Mouse (Mus musculus) leukemia stem cell, adult 10-12 weeks (primary cell): Measurements from ENCODE around the gene Klk10. TPM values are rescaled to one million over a fixed set of nuclear protein-coding genes. Genes with fewer than 3 reads are reported as not detected.

Experiments
- polyA plus RNA-seq: library from polyadenylated mRNA; stranded (reverse); fragments of >175 nt; gene quantifications from 2 replicates; pipeline ENCODE4 v1.2.3, GENCODE M21; 2012; ENCODE audit warnings: low replicate concordance

Klk10 gene
- polyA plus RNA-seq, result not detected in 2 replicates

GRCm38 (mm10) chr7:43780746-43781145 lies at the start of gene Klk10:
Gene Klk10 (plus strand): TSS chr7:43781035.

GRCm38 (mm10) chr7:43768597-43768996 lies 12.2 kb upstream of the Klk10 start, which contains the start of gene Klk12:
Gene Klk12 (plus strand): TSS chr7:43768897.

GRCm38 (mm10) chr7:43774364-43774763 lies 6.5 kb upstream of the Klk10 start, which contains the start of gene Klk11:
Gene Klk11 (plus strand): TSS chr7:43774604.

GRCm38 (mm10) chr7:43791591-43791990 lies 10.8 kb downstream of the Klk10 start, which contains the start of gene Klk9:
Gene Klk9 (plus strand): TSS chr7:43791891.

GRCm38 (mm10) chr7:43797333-43797769 lies 16.5 kb downstream of the Klk10 start, which contains the start of gene Klk8:
Gene Klk8 (plus strand): TSS chr7:43797577.

GRCm38 (mm10) chr7:43810994-43811393 lies 30.2 kb downstream of the Klk10 start, which contains the start of gene Klk7:
Gene Klk7 (plus strand): TSS chr7:43811294.

GRCm38 (mm10) chr7:43824199-43824598 lies 43.4 kb downstream of the Klk10 start, which contains the start of gene Klk6:
Gene Klk6 (plus strand): TSS chr7:43824499.

Other genes starting within 250 kb of the Klk10 start
- 5.2 and 7.8 TPM in 2 replicates for gene Cd33, start 236.6 kb upstream of the Klk10 start, polyA plus RNA-seq
- 0.30 and 0.33 TPM in 2 replicates for gene Zfp658, start 218.8 kb upstream of the Klk10 start, polyA plus RNA-seq
- 0.50 TPM in 1 of 2 replicates, not detected in the other for gene Zfp719, start 201.4 kb upstream of the Klk10 start, polyA plus RNA-seq
- gene Zfp819, start 173.9 kb upstream of the Klk10 start, polyA plus RNA-seq, result not detected in 2 replicates
- not detected in 2 replicates for gene Ceacam18, start 146.3 kb upstream of the Klk10 start, polyA plus RNA-seq
- 1.5 and 1.6 TPM in 2 replicates for gene Siglece, start 120.9 kb upstream of the Klk10 start, polyA plus RNA-seq
- gene Ctu1, start 109.0 kb upstream of the Klk10 start, polyA plus RNA-seq, result 11.7 and 15.4 TPM in 2 replicates
- not detected in 2 replicates for gene Klk14, start 90.6 kb upstream of the Klk10 start, polyA plus RNA-seq
- not detected in 2 replicates for gene Klk13, start 68.5 kb upstream of the Klk10 start, polyA plus RNA-seq
- not detected in 2 replicates for gene Klk12, start 12.1 kb upstream of the Klk10 start, polyA plus RNA-seq
- gene Klk11, start 6.4 kb upstream of the Klk10 start, polyA plus RNA-seq, result not detected in 2 replicates
- not detected in 2 replicates for gene Klk9, start 10.9 kb downstream of the Klk10 start, polyA plus RNA-seq
- 2.1 and 2.4 TPM in 2 replicates for gene Klk8, start 16.5 kb downstream of the Klk10 start, polyA plus RNA-seq
- not detected in 2 replicates for gene Klk7, start 30.3 kb downstream of the Klk10 start, polyA plus RNA-seq
- gene Klk6, start 43.5 kb downstream of the Klk10 start, polyA plus RNA-seq, result not detected in 2 replicates
- not detected in 2 replicates for gene Klk5, start 60.9 kb downstream of the Klk10 start, polyA plus RNA-seq
- gene Klk4, start 100.1 kb downstream of the Klk10 start, polyA plus RNA-seq, result 0.33 TPM in 1 of 2 replicates, not detected in the other
- not detected in 2 replicates for gene Klk15, start 152.7 kb downstream of the Klk10 start, polyA plus RNA-seq
- not detected in 2 replicates for gene Klk1b8, start 169.6 kb downstream of the Klk10 start, polyA plus RNA-seq
- gene Klk1b1, start 185.7 kb downstream of the Klk10 start, polyA plus RNA-seq, result not detected in 2 replicates
- gene Klk1b9, start 195.0 kb downstream of the Klk10 start, polyA plus RNA-seq, result not detected in 2 replicates
- gene Klk1b11, start 214.8 kb downstream of the Klk10 start, polyA plus RNA-seq, result not detected in 2 replicates
- gene Klk1b26, start 231.1 kb downstream of the Klk10 start, polyA plus RNA-seq, result not detected in 2 replicates